8 mouse cellular contexts compared by ENCODE assay signal in the genomic region with DNA sequence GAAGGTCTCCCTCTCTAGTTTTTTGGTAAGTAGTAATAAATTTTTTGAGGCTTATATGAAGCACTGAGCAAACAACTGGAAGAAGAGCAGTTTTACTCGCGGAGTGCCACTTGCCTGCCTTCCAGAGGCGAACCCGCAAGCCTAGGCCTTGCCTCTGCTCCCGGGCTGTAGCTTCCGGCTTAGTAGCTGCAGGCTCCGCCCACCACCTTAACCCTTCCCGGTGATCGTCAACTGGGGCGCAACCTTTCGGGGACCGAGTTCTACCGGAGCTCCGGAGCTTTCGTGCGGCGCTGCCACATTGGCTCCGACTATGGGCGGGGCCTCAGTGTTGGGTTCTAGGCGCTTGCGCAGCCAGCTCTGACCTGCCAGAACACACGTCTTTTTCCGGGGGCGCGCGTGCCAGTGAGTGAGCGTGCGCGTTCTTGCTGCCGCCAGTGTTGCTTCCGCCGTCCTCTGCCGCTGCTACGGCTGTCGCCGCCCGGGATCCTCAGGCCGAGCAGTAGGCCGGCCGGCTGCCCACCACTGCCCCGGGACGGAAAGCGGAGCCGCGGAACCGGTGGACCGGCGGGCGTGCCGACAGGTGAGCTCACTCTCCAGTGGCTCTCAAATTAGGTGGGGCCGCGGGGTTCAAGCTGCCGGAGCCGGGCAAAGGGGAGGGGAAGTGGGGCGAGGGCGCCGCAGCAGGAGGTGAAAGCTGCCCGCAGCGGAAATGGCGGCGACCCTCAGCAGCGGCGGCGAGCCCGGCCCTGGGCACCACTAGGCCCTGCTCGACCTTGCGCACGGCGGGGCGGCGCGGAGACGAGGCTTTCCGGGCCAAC. TPM values are rescaled to one million over a fixed set of nuclear protein-coding genes. Genes with fewer than 3 reads are reported as not detected.
DNase-seq lines count a peak whose midpoint lies in the region; ATAC-seq and TF ChIP-seq lines count a peak whose summit lies in the region.

A gene (plus strand): TSS at position 368 of the 818 bp plus-strand sequence.

- peak within 1 kb of the TSS; percentile 75 for H3K4me2 ChIP-seq in forebrain, embryonic 16.5 days (ENCODE audit: low read length)
- H3K4me2 ChIP-seq in lung, embryonic 14.5 days = peak within 1 kb of the TSS; percentile 82

- no peaks in the 10 kb centered on the region for H3K9me3 ChIP-seq in G1E (replicated peaks)
- no peaks in the 10 kb centered on the region for H3K9me3 ChIP-seq in forebrain, embryonic 16.5 days (ENCODE audit: control insufficient read depth, low read length)
- no peaks in the 10 kb centered on the region for H3K9me3 ChIP-seq in lung, embryonic 14.5 days (ENCODE audit: low read depth, low read length)

- TF ChIP-seq CTCF in G1E (IDR thresholded peaks at IDR 0.05; ENCODE audit: low read depth, low read length) = no peak
- TF ChIP-seq CTCF in layer of hippocampus, adult 2 months (conservative IDR thresholded peaks at IDR 0.05) = no peak
- no peak for TF ChIP-seq CTCF in lung, embryonic 14.5 days (IDR thresholded peaks at IDR 0.05; ENCODE audit: low read depth)
- no peak for TF ChIP-seq CTCF in olfactory bulb, adult 2 months (IDR thresholded peaks at IDR 0.05; ENCODE audit: insufficient read depth, low read depth, low read length)
- TF ChIP-seq CTCF in thymus, adult 2 months (IDR thresholded peaks at IDR 0.05; ENCODE audit: borderline replicate concordance, control insufficient read depth, extremely low read depth, insufficient read depth, low read length, poor library complexity) = peak; percentile 53; the same call in 1 of the 2 replicates

- peak; percentile 37; the same call in 1 of the 2 replicates for TF ChIP-seq POLR2A in olfactory bulb, adult 2 months (IDR thresholded peaks at IDR 0.05; ENCODE audit: insufficient read depth, low read depth, low read length)
- TF ChIP-seq POLR2A in thymus, adult 2 months (IDR thresholded peaks at IDR 0.05; ENCODE audit: control insufficient read depth, extremely low read depth, insufficient read depth, low read length, poor library complexity) = peak; percentile 95

- H3K36me3 ChIP-seq in G1E (replicated peaks) = peaks cover 66% of the 10 kb centered on the region
- peaks cover 8% of the 10 kb centered on the region; the same call in 1 of the 2 replicates for H3K36me3 ChIP-seq in forebrain, embryonic 16.5 days (ENCODE audit: control insufficient read depth, insufficient read depth)
- H3K36me3 ChIP-seq in lung, embryonic 14.5 days (ENCODE audit: insufficient read depth) = peaks cover 37% of the 10 kb centered on the region
- peaks cover 2% of the 10 kb centered on the region for H3K36me3 ChIP-seq in thymus, adult 2 months (ENCODE audit: control insufficient read depth, insufficient read depth, low read length)

- DNase-seq in G1E (ENCODE audit: low spot score) = peak; percentile 91
- peak; percentile 98 to 99 for DNase-seq in cerebellum, adult 18-20 months
- DNase-seq in heart, postnatal 36 days = peak; percentile 96 to 97
- DNase-seq in layer of hippocampus, adult 2 months (ENCODE audit: low spot score in 2 of 2) = peak; percentile 97 to 98
- DNase-seq in lung, embryonic 14.5 days = peak; percentile 99
- DNase-seq in thymus, adult 2 months = peak; percentile 99

- under 1% methylated on average over 67 of the region's 74 CpGs for WGBS in forebrain, embryonic 16.5 days
- WGBS in lung, embryonic 14.5 days = under 1% methylated on average over 74 of the region's 74 CpGs
- WGBS in olfactory bulb, adult 2 months = under 1% methylated on average over 74 of the region's 74 CpGs
- under 1% methylated on average over 74 of the region's 74 CpGs for WGBS in thymus, adult 2 months

- peak; percentile 97 for ATAC-seq in G1E (ENCODE audit: extremely low read depth, insufficient number of reproducible peaks, low FRiP score, poor library complexity, severe bottlenecking)
- ATAC-seq in forebrain, embryonic 16.5 days = peak; percentile 98
- peak; percentile 98 for ATAC-seq in lung, embryonic 14.5 days (ENCODE audit: insufficient read depth)

- H3K4me1 ChIP-seq in G1E (ENCODE audit: insufficient read depth, low read depth, low read length) = peaks cover 37% of the 10 kb centered on the region
- H3K4me1 ChIP-seq in forebrain, embryonic 16.5 days (replicated peaks; ENCODE audit: control insufficient read depth, insufficient read depth, low read length) = peaks cover 19% of the 10 kb centered on the region
- peaks cover 11% of the 10 kb centered on the region; the same call in 1 of the 2 replicates for H3K4me1 ChIP-seq in lung, embryonic 14.5 days (ENCODE audit: insufficient read depth)
- H3K4me1 ChIP-seq in olfactory bulb, adult 2 months (ENCODE audit: control insufficient read depth, insufficient read depth, low read length) = peaks cover 2% of the 10 kb centered on the region
- peaks cover 6% of the 10 kb centered on the region for H3K4me1 ChIP-seq in thymus, adult 2 months (replicated peaks; ENCODE audit: control insufficient read depth, insufficient read depth, low read length)

- peak within 1 kb of the TSS; percentile 96 for H3K27ac ChIP-seq in forebrain, embryonic 16.5 days (ENCODE audit: low read length)
- peak within 1 kb of the TSS; percentile 98 for H3K27ac ChIP-seq in layer of hippocampus, adult 2 months
- peak within 1 kb of the TSS; percentile 98 for H3K27ac ChIP-seq in lung, embryonic 14.5 days (ENCODE audit: low read depth)
- peak within 1 kb of the TSS; percentile 85 for H3K27ac ChIP-seq in olfactory bulb, adult 2 months (ENCODE audit: insufficient read depth, low read depth, low read length)
- peak within 1 kb of the TSS; percentile 82 for H3K27ac ChIP-seq in thymus, adult 2 months (ENCODE audit: control insufficient read depth, insufficient read depth, low read length)

- peak within 1 kb of the TSS; percentile 96 for H3K4me3 ChIP-seq in G1E (ENCODE audit: low read depth, low read length)
- H3K4me3 ChIP-seq in forebrain, embryonic 16.5 days (replicated peaks; ENCODE audit: low read length) = peak within 1 kb of the TSS; percentile 98
- H3K4me3 ChIP-seq in layer of hippocampus, adult 2 months = peak within 1 kb of the TSS; percentile 86
- peak within 1 kb of the TSS; percentile 96 for H3K4me3 ChIP-seq in lung, embryonic 14.5 days (ENCODE audit: low read depth, low read length)
- H3K4me3 ChIP-seq in olfactory bulb, adult 2 months (ENCODE audit: insufficient read depth, low read depth, low read length) = peak within 1 kb of the TSS; percentile 92
- peak within 1 kb of the TSS; percentile 83 for H3K4me3 ChIP-seq in thymus, adult 2 months (ENCODE audit: control insufficient read depth, insufficient read depth, low read length)

- intact Hi-C loops in heart, postnatal 36 days (cut with DNase I) = loop anchor here (1.0 kb wide), 1 partner anchor 61 kb away; no protein-coding TSS in a partner anchor

- no peaks in the 10 kb centered on the region for H3K27me3 ChIP-seq in G1E (ENCODE audit: insufficient read depth, low read length)
- H3K27me3 ChIP-seq in forebrain, embryonic 16.5 days (replicated peaks; ENCODE audit: control insufficient read depth, insufficient read depth, low read length) = no peaks in the 10 kb centered on the region
- H3K27me3 ChIP-seq in lung, embryonic 14.5 days (ENCODE audit: insufficient read depth, low read length) = no peaks in the 10 kb centered on the region
- no peaks in the 10 kb centered on the region for H3K27me3 ChIP-seq in thymus, adult 2 months (ENCODE audit: control insufficient read depth, insufficient read depth, low read length)

- H3K9ac ChIP-seq in forebrain, embryonic 16.5 days (replicated peaks; ENCODE audit: low read depth, low read length) = peak within 1 kb of the TSS; percentile 95
- peak within 1 kb of the TSS; percentile 93 for H3K9ac ChIP-seq in lung, embryonic 14.5 days

RNA-seq across cellular contexts. Expression of the gene that starts here (rescaled TPM):
- 41.9 and 46.4 TPM in 2 replicates for total RNA-seq in G1E (2014; fragmentation: Nextera tagmentation)
- 49.5 and 52.7 TPM in 2 replicates for total RNA-seq in G1E (2017)
- polyA plus RNA-seq in G1E (2012) = 34.3 and 34.8 TPM in 2 replicates
- 221 and 239 TPM in 2 replicates for polyA plus RNA-seq in forebrain, embryonic 16.5 days (2015; fragmentation: Nextera tagmentation; extraction: Ambion mirVana)
- 10 to 100 TPM; 58.4 to 68.6 TPM for total RNA-seq in heart, postnatal 36 days (2021)
- 100 to 1,000 TPM; 259 to 279 TPM for total RNA-seq in layer of hippocampus, adult 2 months (2021)
- polyA plus RNA-seq in lung, embryonic 14.5 days (2014; fragmentation: Nextera tagmentation; extraction: Ambion mirVana) = 79.4 and 81.3 TPM in 2 replicates
- 347 and 447 TPM in 2 replicates for polyA plus RNA-seq in olfactory bulb, adult 2 months (2012; ENCODE audit: insufficient read depth, insufficient read length, low replicate concordance, missing spikeins)
- 140 and 146 TPM in 2 replicates for polyA plus RNA-seq in thymus, adult 2 months (2012; rRNA removed)

Comparison
In these comparisons a context has a peak if more than half of its experiments do, and no peak if none do; other contexts are left out.
1. Peak in every context shown above with its lines: DNase-seq, ATAC-seq, H3K4me3 ChIP-seq and H3K27ac ChIP-seq.